Mouse (Mus musculus): ENCODE results near the gene Dgkb.
A peak's percentile ranks its signal among the peaks of the same experiment; 100 is the strongest.

Gene Dgkb

GRCm38 (mm10) chr12:37817426-37817825 lies at the start of gene Dgkb:
TSS of gene Dgkb (plus strand) at chr12:37817726.
- DNase-seq (ENCODE audit: low read depth, low spot score) = no peak

- DNase-seq (ENCODE audit: low read depth, low spot score) = no peak
Observed at GRCm38 (mm10) chr12:37769844-37770243, 47.7 kb upstream of the Dgkb start.

GRCm38 (mm10) chr12:37773681-37774357 lies 43.7 kb upstream of the Dgkb start:
- peak; percentile 46 for DNase-seq (ENCODE audit: low read depth, low spot score)

GRCm38 (mm10) chr12:37774591-37774990 lies 42.9 kb upstream of the Dgkb start:
- DNase-seq (ENCODE audit: low read depth, low spot score) = no peak

- DNase-seq (ENCODE audit: low read depth, low spot score) = no peak
Observed at GRCm38 (mm10) chr12:37796265-37796928, 21.1 kb upstream of the Dgkb start.

GRCm38 (mm10) chr12:37814122-37814521 lies 3.4 kb upstream of the Dgkb start:
- no peak for DNase-seq (ENCODE audit: low read depth, low spot score)

GRCm38 (mm10) chr12:37821052-37821810 lies 3.7 kb downstream of the Dgkb start:
- DNase-seq (ENCODE audit: low read depth, low spot score) = no peak

GRCm38 (mm10) chr12:37880042-37881017 lies 62.8 kb downstream of the Dgkb start:
- peak; percentile 11 for DNase-seq (ENCODE audit: low read depth, low spot score)

GRCm38 (mm10) chr12:37881376-37881775 lies 63.9 kb downstream of the Dgkb start:
- no peak for DNase-seq (ENCODE audit: low read depth, low spot score)

GRCm38 (mm10) chr12:37882796-37883195 lies 65.3 kb downstream of the Dgkb start:
- DNase-seq (ENCODE audit: low read depth, low spot score) = no peak

GRCm38 (mm10) chr12:37883781-37884180 lies 66.3 kb downstream of the Dgkb start:
- no peak for DNase-seq (ENCODE audit: low read depth, low spot score)

- DNase-seq (ENCODE audit: low read depth, low spot score) = no peak
Observed at GRCm38 (mm10) chr12:37888591-37888990, 71.1 kb downstream of the Dgkb start.

- no peak for DNase-seq (ENCODE audit: low read depth, low spot score)
Observed at GRCm38 (mm10) chr12:37889431-37889830, 71.9 kb downstream of the Dgkb start.

GRCm38 (mm10) chr12:37891336-37891735 lies 73.8 kb downstream of the Dgkb start:
- DNase-seq (ENCODE audit: low read depth, low spot score) = no peak

GRCm38 (mm10) chr12:37942163-37942562 lies 124.6 kb downstream of the Dgkb start:
- no peak for DNase-seq (ENCODE audit: low read depth, low spot score)

- no peak for DNase-seq (ENCODE audit: low read depth, low spot score)
Observed at GRCm38 (mm10) chr12:37956193-37956592, 138.7 kb downstream of the Dgkb start.

- no peak for DNase-seq (ENCODE audit: low read depth, low spot score)
Observed at GRCm38 (mm10) chr12:37971482-37971881, 154.0 kb downstream of the Dgkb start.

- no peak for DNase-seq (ENCODE audit: low read depth, low spot score)
Observed at GRCm38 (mm10) chr12:37978498-37979187, 161.1 kb downstream of the Dgkb start.

- DNase-seq (ENCODE audit: low read depth, low spot score) = no peak
Observed at GRCm38 (mm10) chr12:37985352-37985751, 167.8 kb downstream of the Dgkb start.

GRCm38 (mm10) chr12:37988066-37988591 lies 170.6 kb downstream of the Dgkb start:
- no peak for DNase-seq (ENCODE audit: low read depth, low spot score)

All from embryo, embryonic 11.5 days (tissue).